Mouse (Mus musculus) bone marrow macrophage, adult 2 months (primary cell): ENCODE data around the gene Ddx1. TPM values are rescaled to one million over a fixed set of nuclear protein-coding genes. Genes with fewer than 3 reads are reported as not detected.
"Not testable (repeated sequence)": the region's sequence is repeated elsewhere in the genome, so short reads cannot be mapped to it uniquely, and the experiment has no call there.

Source experiments
- H3K27ac ChIP-seq: 2 replicates; pipeline ENCODE4 v1.5.1; 2012; ENCODE audit warnings: low read depth, low read length; ENCODE audit not compliant: insufficient read depth
- H3K4me1 ChIP-seq: 2 replicates; pipeline ENCODE4 v1.6.1; 2012; ENCODE audit warnings: low read length; ENCODE audit not compliant: control insufficient read depth, insufficient read depth
- H3K4me3 ChIP-seq: 2 replicates; pipeline ENCODE4 v1.5.1; 2012; ENCODE audit warnings: mild to moderate bottlenecking, low read length, moderate library complexity; ENCODE audit not compliant: insufficient read depth
- CTCF ChIP-seq: IDR thresholded peaks from 2 replicates; pipeline ENCODE4 v1.5.1; 2012; ENCODE audit warnings: low read depth, mild to moderate bottlenecking, low read length, moderate library complexity
- POLR2A ChIP-seq: IDR thresholded peaks from 2 replicates; pipeline ENCODE4 v1.6.1; 2012; ENCODE audit warnings: mild to moderate bottlenecking, low read depth, low read length, borderline replicate concordance
- polyA plus RNA-seq: library from polyadenylated mRNA; stranded (reverse); fragments of >200 nt; gene quantifications from 2 replicates; pipeline ENCODE4 v1.2.4, GENCODE M21; 2012; ENCODE audit not compliant: missing spikeins, insufficient read depth, insufficient read length

The Ddx1 gene
- polyA plus RNA-seq, 1 experiment = 39.6 TPM

DNA sequence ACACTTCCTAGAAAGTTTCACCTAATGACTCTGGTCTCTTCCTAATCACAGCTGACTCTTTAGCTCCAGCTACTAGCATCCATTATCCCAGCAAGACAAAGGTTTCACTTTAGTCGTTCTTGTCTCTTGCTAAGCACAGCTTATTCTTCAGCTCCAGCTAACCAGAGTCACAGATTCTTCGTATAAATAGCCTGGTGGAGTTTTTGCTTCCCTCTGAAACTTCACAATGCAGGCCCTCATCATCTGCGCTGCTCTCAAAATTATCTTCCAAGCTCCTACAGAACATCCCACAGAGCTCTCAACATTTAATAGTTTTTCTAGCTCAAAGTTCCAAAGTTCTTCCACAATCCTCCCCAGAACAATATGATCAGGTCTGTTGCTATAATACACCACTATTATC is 43.3 kb downstream of the Ddx1 start:
- no peaks in the 10 kb centered on the region for H3K4me1 ChIP-seq
- no peak overlapping the region for H3K27ac ChIP-seq
- TF ChIP-seq POLR2A (no peak), CTCF (no peak)

DNA sequence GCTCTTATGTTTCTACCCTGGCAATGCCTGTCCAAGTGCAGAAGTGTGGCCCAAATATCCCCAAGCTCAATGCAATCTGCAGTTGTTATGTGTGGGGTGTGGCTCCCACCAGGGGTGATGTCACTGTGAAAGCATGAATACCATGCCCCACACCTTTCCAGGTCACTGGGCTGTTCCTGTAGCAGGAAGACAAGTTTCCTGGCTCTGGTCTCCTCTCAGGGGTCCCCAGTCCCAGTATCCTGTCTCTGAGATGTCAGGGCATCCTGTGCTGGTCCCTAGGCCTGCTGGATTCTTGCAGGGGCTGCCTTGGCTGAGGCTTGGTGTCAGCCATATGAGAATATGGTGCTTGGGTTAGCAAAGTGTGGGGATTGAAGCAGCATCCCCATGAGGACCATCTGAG is 46.7 kb downstream of the Ddx1 start:
- Histone ChIP-seq H3K4me1 (no peaks in the 10 kb centered on the region), H3K27ac (no peak overlapping the region), H3K4me3 (no peak overlapping the region)
- TF ChIP-seq CTCF = no peak
- no peak for TF ChIP-seq POLR2A

More for the DNA sequence above, 43.3 kb downstream of the Ddx1 start:
- no peak overlapping the region for H3K4me3 ChIP-seq

DNA sequence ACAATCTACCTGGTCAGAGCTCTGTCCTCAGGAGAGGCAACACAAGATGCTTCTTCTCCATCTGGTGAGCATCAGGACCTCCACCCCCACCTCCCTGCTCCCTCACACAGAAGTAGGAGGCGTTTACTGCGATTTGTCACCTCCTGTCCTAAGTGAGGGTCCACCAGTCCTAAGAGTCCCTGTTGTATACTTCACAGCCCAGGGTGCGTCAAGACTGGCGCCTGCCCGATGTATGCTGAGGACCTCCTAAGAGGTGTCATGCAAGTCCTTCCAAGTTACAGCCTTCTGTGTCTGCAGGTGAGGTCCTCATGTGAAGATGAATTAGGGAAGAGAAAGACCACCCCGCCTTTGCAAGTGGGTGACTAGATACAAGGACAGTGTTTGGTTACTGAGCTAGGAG is 48.4 kb downstream of the Ddx1 start:
- no peak overlapping the region for H3K4me3 ChIP-seq
- H3K4me1 ChIP-seq = no peaks in the 10 kb centered on the region
- no peak overlapping the region for H3K27ac ChIP-seq
- TF ChIP-seq POLR2A (no peak), CTCF (no peak)

DNA sequence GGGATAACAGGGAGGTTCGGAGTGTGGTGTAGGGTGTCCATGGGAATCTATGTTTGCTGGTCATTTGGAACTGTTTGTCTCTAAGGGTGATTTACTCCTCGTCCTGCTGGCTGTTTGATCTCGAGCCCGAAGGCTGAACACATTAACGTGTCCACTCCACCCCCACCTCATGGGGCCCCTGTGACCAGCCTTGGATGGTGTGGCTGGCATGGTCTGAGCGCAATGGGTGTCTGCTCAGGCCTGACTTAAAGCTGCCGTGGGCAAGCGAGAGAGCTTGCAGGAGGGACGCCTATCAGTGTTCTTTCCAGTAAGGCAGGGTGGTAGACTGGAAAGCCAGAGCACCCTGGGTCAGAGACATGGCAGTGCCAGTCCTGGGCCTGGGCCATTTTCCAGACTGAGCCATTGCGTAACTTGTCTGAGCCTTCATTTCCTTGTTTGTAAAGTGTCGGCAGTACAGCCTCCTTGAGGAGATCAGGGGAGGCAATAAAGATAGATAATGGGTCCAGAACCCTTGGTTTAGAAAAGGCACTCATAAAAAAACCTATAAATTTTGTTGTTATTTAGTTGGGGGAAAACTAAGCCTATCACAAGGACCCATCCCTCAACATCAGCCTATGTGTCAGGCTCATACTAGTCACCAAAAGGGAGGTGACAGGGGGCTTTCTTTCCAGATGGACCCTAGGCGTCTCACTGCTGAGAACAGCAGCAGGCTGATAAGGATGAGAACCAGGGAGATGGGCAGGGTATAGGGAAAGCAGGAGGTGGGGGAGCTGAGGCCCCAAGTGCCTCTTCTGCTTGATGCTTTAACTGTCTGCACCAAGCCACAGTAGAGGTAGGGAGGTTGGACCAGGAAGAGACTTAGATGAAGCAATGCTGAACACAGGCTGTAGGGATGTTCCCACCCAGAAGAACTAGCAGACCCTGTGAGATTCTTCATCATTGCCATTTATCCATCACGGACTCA is 49.4 kb downstream of the Ddx1 start:
- H3K27ac ChIP-seq = no peak overlapping the region
- TF ChIP-seq CTCF (no peak), POLR2A (no peak)
- no peaks in the 10 kb centered on the region for H3K4me1 ChIP-seq
- H3K4me3 ChIP-seq = no peak overlapping the region

DNA sequence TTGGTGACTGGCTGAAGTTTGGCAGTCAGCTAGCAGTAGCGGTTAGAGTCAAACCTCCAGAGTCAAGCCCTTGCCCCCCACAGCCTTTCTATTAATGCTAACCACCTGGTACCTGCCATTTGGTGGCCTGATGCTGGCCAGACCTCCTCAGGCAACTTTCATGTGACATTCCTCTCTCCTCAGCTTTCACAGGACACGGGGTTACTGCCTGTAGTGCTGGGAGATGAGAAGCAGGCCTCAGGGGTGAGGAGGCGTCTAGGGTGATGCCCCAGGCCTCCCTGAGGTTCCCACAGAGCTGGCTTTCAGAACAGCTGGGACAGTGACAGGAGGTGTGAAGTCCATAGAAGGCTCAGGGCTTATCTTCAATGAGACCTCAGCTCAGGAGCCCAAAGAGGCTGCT is 50.9 kb downstream of the Ddx1 start:
- no peak overlapping the region for H3K27ac ChIP-seq
- H3K4me1 ChIP-seq = no peaks in the 10 kb centered on the region
- no peak for TF ChIP-seq CTCF
- no peak for TF ChIP-seq POLR2A
- no peak overlapping the region for H3K4me3 ChIP-seq

DNA sequence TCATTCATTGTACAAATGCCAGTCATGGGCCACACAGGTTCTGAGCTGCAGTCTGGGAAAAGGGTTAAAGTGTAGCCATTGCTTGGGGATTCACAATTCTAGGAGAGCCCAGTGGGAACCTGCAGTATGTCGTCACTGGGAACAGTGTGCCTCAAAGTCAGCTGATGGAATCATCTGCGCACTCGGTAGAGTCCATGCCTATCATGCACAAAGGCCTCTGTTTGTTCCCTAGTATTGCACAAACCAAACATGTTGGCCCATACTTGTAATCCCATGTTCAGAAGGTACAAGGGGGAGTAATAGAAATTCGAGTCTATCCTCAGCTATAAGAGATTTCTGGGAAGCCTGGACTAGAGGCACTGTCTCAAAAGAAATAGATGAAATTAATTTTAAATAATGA is 52.9 kb downstream of the Ddx1 start:
- TF ChIP-seq POLR2A (no peak), CTCF (no peak)
- Histone ChIP-seq H3K4me1 (no peaks in the 10 kb centered on the region), H3K27ac (no peak overlapping the region), H3K4me3 (no peak overlapping the region)

DNA sequence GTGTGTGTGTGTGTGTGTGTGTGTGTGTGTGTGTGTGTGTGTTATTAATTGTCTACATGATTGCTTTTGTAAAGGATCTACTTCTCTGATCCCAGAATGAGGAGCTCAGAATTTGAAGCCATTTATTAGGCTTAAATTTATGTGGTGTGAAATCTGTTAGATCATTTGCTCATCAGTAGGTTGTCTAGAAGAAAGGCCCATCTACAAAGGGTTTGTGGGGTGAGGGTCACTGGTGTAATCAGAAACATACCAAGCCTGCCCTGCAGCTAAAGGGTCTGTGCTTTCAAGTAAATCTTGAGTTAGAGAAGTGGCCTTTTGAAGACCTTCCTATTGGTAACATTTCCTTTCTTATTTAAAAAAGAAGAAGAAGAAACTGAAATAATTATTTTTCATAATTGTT is 53.5 kb downstream of the Ddx1 start:
- Histone ChIP-seq H3K4me1 (no peaks in the 10 kb centered on the region), H3K4me3 (no peak overlapping the region), H3K27ac (no peak overlapping the region)
- TF ChIP-seq POLR2A = no peak

DNA sequence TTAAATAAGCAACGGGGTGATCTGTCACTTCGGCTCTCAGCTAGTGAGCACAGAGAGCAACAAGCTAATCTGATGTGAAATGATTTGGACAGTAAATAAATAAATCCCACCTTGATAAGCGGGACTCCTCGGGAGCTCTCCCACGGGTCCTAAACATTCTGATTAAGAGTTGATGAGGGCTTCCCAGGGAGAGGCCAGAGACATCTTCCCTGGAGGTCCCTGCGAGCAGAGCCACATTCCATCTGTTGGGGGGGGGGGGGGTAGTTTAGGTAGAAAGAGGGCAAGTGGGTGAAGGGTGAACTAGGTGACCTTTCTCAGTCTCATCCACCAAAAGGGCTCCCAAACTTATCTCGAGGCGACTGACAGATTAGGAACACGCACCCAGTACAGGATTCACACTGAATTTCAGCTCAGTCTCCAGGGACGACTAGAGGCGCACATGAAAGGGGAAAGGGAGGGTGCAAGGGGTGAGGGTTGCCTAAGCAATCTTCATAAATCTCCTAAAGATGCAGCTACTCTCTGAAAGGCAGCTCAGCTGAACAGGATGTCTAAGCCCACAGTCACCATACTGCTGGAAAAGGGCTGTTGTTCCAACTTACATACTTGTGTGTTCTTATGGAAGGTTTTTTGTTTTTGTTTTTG is 60.8 kb downstream of the Ddx1 start:
- Histone ChIP-seq H3K4me3 (no peak overlapping the region), H3K27ac (no peak overlapping the region), H3K4me1 (0 out of 2 replicates have a peak, but pooled peaks cover 2% of the 10 kb centered on the region)
- no peak for TF ChIP-seq POLR2A
- no peak for TF ChIP-seq CTCF

DNA sequence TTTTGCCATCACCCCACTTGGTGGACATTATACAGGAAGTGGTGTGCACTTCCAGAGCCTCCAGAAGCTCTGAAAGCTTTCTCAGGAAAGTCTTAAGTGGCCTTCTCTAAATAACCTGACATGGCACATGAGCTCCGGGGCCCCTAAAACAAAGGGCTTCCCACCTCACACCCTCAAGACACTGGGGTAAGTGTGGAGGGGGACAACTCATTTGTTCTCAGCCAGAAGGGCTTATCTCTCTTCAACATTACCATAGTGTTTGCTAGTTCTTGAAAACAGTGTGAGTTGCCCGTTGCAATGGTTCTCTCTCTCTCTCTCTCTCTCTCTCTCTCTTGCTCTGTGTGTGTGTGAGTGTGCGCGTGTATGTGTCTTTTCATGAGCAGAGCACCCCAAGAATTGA is 62.8 kb downstream of the Ddx1 start:
- Histone ChIP-seq H3K4me3 (no peak overlapping the region), H3K27ac (no peak overlapping the region), H3K4me1 (0 out of 2 replicates have a peak, but pooled peaks cover 2% of the 10 kb centered on the region)
- no peak for TF ChIP-seq CTCF
- TF ChIP-seq POLR2A = no peak

DNA sequence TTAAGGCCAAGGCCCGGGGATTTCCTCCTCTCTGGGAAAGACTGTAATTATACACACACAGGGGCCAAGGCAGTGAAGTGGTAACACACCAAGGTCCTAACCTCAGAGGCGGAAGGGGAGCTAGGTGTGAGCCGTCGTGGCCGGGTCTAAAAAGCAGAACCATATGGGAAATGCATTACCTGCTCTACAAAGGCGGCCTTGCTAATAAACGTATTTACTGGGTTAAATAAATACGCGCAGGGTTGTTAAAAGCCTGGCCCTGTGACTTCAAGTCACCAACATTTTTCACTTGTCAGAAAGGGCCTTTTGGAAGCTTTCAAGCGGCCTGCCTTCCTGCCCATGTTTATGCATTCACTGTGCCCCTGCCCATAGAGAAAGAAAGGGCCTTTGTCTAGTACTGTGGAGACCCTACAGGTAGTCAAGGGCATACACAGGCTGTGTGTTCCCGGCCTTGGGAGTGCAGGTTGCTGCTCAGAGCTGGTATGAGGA is 64.1 kb downstream of the Ddx1 start:
- H3K4me3 ChIP-seq = no peak overlapping the region
- no peak for TF ChIP-seq CTCF
- TF ChIP-seq POLR2A = no peak
- H3K27ac ChIP-seq = no peak overlapping the region
- 0 out of 2 replicates have a peak, but pooled peaks cover 2% of the 10 kb centered on the region for H3K4me1 ChIP-seq

DNA sequence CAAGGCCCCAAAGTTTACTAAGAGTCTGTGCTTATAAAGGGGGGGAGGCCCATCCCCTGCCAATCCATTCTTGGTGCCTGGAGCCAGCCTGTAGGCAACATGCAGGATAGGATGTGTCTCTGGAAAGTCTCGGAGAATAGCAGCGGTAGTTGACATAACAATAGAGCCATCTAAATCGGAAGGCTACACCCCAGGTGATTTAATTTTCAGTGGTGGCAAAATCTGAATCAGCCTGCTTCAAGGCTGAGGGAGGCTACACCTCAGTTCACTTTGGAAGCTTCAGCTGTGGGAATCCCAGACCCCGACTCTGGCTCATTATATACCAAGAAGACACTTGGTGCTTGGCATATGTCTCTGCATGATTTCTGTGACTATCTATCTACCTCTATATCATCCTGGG is 64.9 kb downstream of the Ddx1 start:
- H3K4me1 ChIP-seq, H3K4me3 ChIP-seq, H3K27ac ChIP-seq: not testable (repeated sequence)
